Comparison of ENCODE assay signal across 11 mouse cellular contexts in genomic region chr8:48215071-48215501, GRCm38 (mm10).
DNase-seq lines count a peak whose midpoint lies in the region; ATAC-seq and TF ChIP-seq lines count a peak whose summit lies in the region.
"Had no signal": no experiment of that assay in that cellular context is flagged by ENCODE, and none has a peak within 500 bp of the region (broad histone marks: within the 10 kb centered on the region; RNA-seq: fewer than 3 reads in every experiment).

No protein-coding gene starts in this region.

- no peak overlapping the region for H3K9ac ChIP-seq in forebrain, embryonic 13.5 days
- H3K9ac ChIP-seq: stomach, embryonic 15.5 days had no signal

- H3K36me3 ChIP-seq in forebrain, embryonic 13.5 days (ENCODE audit: poor library complexity, severe bottlenecking): no peaks in the 10 kb centered on the region
- no peaks in the 10 kb centered on the region for H3K36me3 ChIP-seq in forebrain, embryonic 10.5 days (replicated peaks)
- H3K36me3 ChIP-seq: stomach, embryonic 15.5 days had no signal

- 20% methylated on average over 9 of the region's 9 CpGs for WGBS in forebrain, embryonic 13.5 days
- WGBS in forebrain, embryonic 10.5 days: 25% methylated on average over 9 of the region's 9 CpGs

- peaks cover 16% of the 10 kb centered on the region for H3K27me3 ChIP-seq in forebrain, embryonic 13.5 days
- peaks cover 85% of the 10 kb centered on the region for H3K27me3 ChIP-seq in forebrain, embryonic 10.5 days (ENCODE audit: poor library complexity, severe bottlenecking)
- H3K27me3 ChIP-seq: stomach, embryonic 15.5 days had no signal

- no peak overlapping the region for H3K4me2 ChIP-seq in forebrain, embryonic 13.5 days
- H3K4me2 ChIP-seq: stomach, embryonic 15.5 days had no signal

- TF ChIP-seq CTCF in left cerebral cortex, adult 2 months (IDR thresholded peaks at IDR 0.05): no peak

- no peaks in the 10 kb centered on the region for H3K9me3 ChIP-seq in forebrain, embryonic 13.5 days (replicated peaks)
- no peaks in the 10 kb centered on the region for H3K9me3 ChIP-seq in forebrain, embryonic 10.5 days
- H3K9me3 ChIP-seq: stomach, embryonic 15.5 days had no signal

- no peak overlapping the region for H3K27ac ChIP-seq in forebrain, embryonic 13.5 days
- no peak overlapping the region for H3K27ac ChIP-seq in forebrain, embryonic 10.5 days
- no peak overlapping the region for H3K27ac ChIP-seq in left cerebral cortex, adult 2 months
- H3K27ac ChIP-seq: stomach, embryonic 15.5 days had no signal

- peak; percentile 46 for ATAC-seq in forebrain, embryonic 13.5 days
- ATAC-seq: lung, postnatal 0 days had no signal

- H3K4me3 ChIP-seq in forebrain, embryonic 13.5 days: no peak overlapping the region
- no peak overlapping the region for H3K4me3 ChIP-seq in forebrain, embryonic 10.5 days
- H3K4me3 ChIP-seq in left cerebral cortex, adult 2 months: no peak overlapping the region
- H3K4me3 ChIP-seq: stomach, embryonic 15.5 days had no signal

- DNase-seq in forebrain, embryonic 10.5 days (ENCODE audit: extremely low spot score, low spot score): no peak
- peak; percentile 32 for DNase-seq in retina, postnatal 1 day
- DNase-seq in retina, embryonic 14.5 days (ENCODE audit: low spot score): no peak
- DNase-seq in left cerebral cortex, adult 2 months (ENCODE audit: extremely low spot score in 1 of 2, low spot score in 2 of 2): peak; percentile 56 to 62
- DNase-seq in telencephalon, adult 2 months (ENCODE audit: low read depth, low spot score): peak; percentile 60
- no peak for DNase-seq in heart, postnatal 14 days
- no peak for DNase-seq in kidney, postnatal 4 days
- DNase-seq: kidney, adult 2 months had no signal

- H3K4me1 ChIP-seq in forebrain, embryonic 13.5 days: peaks cover 11% of the 10 kb centered on the region; the same call in 1 of the 2 replicates
- peaks cover 25% of the 10 kb centered on the region for H3K4me1 ChIP-seq in forebrain, embryonic 10.5 days
- H3K4me1 ChIP-seq: stomach, embryonic 15.5 days had no signal

- intact Hi-C loops in left cerebral cortex, adult 2 months (cut with DNase I): loop anchor here (10.0 kb wide), 1 partner anchor 120 kb away; the partner anchor contains the start of gene Dctd
- intact Hi-C loops in heart, postnatal 14 days (cut with DNase I): loop anchor here (5.0 kb wide), 1 partner anchor 118 kb away; the partner anchor contains the start of gene Dctd

Comparison
In these comparisons a context has a peak if more than half of its experiments do, and no peak if none do; other contexts are left out.
1. DNase-seq: peak in retina, postnatal 1 day (single experiment), left cerebral cortex, adult 2 months (2 of 2) and telencephalon, adult 2 months (single experiment); none in forebrain, embryonic 10.5 days (single experiment), retina, embryonic 14.5 days (single experiment), heart, postnatal 14 days (0 of 2) and kidney, postnatal 4 days (0 of 2).